Mouse (Mus musculus) c-Kit-positive CD71-positive TER-119-positive erythroid progenitor cells, embryonic 14.5 days (primary cell): ENCODE data around the gene Aes.
A peak's percentile ranks its signal among the peaks of the same experiment; 100 is the strongest.

Experiments
- DNase-seq: peaks from one replicate; pipeline ENCODE4 v3.0.0-alpha.2; 2013; ENCODE audit warnings: low spot score

Aes gene

DNA sequence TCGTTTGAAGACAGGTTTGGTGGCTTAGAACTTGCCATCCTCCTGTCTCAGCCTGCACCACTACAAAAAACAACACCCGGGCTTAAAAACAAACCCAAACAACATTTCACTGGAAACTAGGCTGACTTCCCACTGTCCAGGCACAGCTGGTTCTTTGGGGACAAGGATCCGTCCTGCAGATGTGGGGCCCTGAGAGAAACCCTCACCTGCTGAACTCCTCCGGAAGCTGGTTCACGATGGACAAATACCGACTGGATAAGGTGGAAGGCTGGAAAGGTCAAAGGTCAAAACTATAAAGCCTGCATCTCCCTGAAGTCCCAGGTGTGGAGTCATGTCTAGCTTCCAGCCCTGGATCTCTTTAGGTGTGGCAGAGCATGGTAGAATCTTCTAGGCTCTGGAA is 39.6 kb downstream of the Aes start:
- no peak for DNase-seq

DNA sequence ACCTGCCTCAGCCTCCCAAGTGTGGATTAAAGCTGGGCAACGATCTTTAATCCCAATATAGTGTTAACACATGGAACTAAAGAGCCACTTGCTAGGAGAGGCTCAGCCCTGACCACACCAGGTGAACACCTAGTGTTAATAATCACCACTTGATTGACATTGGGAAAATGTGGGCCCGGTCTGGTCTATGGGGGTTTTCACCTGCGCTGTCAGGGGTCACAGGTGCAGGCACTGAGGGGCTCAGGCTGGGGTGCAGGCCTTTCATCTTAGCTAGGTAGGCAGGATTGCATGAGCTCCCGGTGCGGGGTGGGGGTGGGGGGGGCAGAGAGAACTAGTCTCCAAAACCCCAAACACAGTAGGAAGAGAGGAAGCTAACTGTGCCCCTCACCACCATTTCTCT is 40.3 kb downstream of the Aes start:
- no peak for DNase-seq

DNA sequence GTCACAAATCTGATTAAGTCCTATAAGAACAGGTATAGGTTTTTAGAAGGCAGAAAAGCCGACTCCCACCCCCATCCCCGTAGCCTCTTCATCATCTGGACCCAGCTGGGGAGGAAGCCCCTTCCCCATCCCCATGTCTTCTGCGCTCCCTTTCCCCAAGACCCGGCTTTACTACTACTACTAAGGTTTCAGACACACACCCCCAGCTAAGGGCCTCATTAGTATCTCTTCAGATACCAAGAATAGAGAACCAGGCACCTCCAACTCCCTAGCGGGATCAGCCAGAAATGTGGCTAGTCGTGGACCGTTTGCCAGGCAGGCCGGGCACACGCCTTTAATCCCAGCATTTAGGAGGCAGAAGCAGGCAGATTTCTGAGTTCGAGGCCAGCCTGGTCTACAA is 40.8 kb downstream of the Aes start:
- no peak for DNase-seq

DNA sequence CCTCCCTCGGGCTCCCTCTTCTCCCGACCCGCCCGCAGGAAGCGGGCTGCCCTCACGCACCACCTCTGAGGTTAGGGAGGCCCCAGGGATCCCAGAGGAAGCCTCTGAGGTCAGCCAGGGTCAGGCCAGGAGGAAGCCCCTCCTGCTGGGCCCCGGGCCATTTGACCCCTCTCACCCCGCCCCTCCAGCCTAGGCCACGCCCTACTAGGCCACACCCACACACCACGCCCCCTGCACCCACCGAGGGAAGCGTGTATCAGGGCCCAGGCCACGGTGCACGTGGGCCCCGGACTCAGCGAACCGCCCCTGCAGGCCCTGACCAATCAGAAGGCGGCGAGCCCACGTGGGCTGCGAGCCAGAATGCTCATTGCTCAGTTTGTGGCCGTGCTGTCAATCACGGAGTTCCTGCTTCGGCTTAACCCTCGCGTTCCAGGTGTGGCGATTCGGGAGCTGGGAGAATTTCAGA is 41.5 kb downstream of the Aes start, which contains the start of gene Tle6:
Gene Tle6, minus strand, starts transcription at position 336 of the 466 bp plus-strand sequence.
- DNase-seq: peak; percentile 93

DNA sequence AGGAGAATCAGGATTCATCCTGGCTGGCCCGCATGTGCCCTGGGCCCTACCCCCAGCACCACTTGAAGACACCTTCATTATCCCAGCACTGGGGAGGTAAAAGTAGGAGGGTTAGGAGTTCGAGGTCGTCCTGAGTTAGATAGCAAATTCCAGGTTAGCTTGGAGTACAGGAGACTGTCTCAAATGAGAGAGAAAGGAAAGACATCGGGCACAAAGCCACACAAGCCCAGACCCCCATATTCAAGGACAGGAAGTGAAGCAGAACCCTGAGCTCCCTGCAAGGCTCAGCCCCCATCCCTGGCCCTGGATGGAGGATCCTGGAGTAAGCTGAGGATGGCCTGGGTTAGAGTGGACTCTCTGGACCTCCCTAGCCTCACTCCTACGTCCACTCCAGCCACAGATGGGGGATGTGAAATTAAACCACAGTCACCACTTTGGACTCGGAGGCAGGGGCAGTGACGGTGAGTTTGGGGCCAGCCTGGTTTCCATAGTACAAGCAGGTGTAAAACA is 42.2 kb downstream of the Aes start:
- no peak for DNase-seq

DNA sequence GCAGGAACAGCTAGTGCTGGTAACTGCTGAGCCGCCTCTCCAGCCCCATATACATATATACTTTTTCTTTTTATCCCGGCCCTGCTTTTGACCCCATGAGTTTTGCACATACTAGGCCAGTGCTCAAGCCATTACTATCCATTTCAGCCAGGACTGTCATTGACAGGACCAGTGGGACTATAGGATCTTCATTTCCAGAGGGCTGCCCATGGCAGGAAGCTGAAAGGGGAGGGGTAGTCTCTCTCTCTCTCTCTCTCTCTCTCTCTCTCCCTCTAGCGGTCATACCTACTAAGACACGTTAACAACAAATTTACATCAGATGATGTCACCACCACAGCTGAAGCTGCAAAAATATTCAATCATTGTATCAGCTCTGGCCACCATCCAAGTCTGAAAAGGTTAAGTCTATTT is 43.5 kb downstream of the Aes start:
- peak; percentile 54 for DNase-seq

DNA sequence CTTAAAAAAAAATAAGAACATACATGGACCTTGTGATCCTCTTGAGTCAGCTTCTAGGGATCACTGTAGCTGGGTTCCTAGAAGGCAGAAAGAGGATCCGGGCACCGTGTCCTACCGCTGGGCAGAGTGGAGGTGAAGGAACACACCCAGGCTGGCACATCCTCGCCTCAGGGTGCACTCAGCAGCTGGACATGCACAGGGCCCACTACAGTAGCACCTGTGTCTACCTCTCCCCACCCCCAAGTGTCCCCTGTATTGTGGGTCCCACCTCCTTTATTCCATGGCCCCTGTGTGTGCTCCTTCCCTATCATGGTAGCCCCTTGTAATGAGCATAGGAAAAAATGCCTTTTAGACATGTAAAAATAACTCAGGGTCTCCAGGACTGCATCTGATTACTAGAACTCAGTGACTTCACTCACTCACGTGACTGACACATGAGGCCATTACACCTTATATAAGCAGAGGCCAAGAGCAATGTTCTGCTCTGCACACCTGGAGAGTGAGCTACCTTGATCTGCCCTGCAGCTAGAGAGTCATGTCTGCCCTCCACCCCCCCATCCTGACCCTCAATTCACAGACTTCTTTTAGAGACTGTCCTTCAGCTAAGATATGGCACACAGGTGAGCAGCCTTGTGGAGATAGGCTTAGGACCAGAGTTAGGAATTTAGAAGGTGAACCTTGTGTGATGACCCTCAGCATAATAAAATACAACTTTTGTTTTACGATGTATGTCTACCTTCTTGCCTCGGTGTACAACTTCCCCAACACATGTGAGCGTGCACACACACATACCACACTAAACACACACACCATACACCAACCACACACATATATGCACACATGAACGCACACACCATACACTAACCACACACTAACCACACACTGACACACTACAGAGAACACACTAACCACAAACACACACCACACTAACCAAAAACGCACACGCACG is 45.0 kb downstream of the Aes start:
- DNase-seq: no peak

DNA sequence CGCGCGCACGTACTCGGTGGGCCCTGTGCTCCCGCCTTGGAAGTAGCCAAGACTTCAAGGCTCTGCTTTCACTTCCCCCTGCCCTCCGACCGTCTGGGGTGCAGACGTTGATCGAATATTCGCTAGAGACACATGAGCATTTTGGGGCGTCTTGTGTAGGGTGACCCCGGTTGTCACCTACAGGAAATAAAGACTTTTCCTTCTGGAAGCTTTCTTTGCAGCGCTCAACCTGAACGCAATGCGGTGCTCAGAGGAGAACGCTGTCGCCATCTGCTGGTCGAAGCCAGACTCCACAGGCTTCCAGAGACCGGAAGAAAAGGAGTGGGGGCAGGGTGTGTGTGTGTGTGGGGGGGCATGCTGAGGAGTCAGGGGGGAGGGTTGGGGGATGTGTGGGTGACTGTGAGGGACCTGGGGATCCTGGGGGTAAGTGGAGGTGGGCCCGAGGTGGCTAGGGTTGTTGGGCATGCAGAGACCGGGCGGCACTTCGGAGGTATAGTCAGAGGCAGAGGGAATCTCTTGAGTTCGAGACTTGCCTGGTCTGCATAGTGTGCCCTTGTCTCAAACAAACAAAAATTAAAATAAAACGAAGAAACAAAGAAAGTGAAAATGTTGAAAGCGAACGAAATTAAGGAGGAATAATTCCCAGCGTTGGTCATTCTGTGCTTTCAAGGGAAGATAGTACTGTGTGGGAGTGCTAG is 45.8 kb downstream of the Aes start:
- peak; percentile 90 for DNase-seq

DNA sequence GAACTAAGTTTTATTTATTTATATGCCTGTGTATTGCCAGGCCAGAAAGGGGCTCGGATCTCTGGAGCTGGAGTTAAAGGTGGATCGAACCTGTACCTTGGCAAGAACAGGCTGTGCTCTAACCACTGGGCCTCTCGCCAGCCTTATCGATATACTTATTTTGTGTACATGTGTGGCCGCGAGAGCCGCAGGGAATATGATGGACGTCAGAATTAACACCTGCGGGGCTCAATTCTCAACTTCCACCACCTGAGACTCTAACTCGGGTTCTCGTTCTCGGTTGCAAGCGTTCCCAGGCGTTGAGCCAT is 46.3 kb downstream of the Aes start:
- no peak for DNase-seq

DNA sequence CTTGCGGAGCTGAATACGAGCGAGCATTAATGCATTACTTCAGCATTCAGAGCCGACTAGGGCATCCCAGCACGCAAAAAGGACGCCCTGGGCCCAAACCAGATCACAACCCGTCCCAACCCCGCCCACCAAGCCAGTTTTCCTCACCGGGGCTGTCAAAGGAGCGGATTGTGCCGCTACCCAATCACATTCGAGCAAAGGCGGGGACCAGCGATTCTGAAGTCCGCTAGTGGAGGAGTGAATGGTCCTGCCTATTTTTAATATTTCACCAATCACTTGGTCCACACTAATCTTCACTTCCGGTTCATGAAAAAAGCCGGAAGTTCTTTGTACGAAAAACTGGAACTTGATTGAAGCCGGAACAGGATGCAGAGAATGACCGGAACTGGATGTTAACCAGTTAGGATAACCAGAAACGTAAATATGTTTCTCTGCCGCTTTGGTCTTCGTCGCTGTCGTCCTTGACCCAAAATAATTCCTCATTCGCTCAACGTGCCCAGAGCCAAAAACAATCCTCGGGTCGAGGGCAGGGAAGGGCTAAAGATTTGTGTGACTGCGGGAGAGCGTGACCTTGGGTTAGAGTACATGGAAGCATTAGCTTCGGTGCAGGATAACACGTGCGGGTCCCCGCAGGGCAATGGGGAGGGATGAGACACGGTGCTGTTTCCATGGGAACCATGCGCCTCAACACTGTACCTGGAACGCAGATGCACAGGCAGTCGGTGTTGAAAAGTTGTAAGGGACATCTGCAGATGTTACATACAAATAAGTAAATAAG is 46.9 kb downstream of the Aes start, which contains the start of gene BC025920:
Gene BC025920, plus strand, starts transcription at position 297 of the 778 bp plus-strand sequence.
- peak; percentile 96 for DNase-seq

DNA sequence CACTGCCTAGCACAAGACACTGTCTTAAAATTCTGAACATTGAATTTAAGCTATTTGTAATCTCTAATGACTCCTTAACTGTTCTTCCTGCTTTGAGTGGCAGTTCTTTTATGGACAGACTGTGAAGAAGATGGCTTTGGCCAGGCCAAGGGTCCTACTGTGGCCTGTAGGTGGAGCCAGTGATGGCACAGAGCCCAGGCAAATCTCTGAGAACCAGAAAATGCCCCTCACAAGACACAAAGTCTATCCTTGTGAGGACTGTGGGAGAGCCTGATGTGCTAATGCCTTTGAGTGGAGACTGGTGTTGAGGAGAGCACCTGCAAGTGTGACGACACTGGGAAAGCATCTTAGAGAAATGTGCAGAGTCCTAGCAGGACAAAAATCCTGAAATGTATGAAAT is 49.0 kb downstream of the Aes start:
- no peak for DNase-seq

DNA sequence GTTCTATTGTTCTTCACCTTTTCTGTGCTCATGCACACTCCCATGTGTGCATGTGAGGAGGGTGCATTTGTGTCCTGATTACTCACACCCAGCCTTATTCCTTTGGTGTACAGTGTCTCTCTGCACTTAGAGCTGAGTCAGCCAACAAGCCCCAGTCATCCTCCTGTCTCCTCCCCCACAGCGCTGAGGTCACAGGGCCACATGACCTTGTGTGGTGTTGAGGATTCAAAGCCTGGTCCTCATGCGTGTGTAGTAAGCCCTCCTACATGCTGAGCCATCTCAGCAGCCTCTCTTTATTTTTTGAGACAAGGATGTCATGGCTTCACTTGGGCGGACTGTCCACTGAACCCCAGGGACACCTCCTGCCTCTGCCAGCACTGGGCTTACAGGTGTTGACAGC is 53.5 kb downstream of the Aes start:
- DNase-seq: no peak

DNA sequence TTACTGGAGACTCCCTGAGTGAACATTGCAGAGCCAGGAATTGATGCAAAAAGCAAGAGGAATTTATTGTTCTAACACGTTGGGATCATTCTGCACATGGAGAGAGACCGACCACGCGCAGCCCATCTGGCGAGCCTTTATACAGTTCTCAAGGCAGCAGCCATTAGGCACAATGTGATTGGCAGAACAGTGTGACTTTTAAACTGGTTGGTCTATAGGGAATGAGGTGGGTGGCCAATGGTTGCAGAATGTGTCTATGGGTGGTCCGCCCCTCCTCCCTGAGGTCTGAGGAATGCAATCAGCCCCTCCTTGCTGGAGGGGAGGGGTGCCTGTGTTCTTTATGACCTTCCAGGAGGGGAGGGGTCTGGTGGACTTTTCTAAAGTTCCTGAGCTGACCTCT is 56.2 kb downstream of the Aes start:
- no peak for DNase-seq
